Mouse (Mus musculus): ENCODE measurements around the gene Pfkfb2. TPM values are rescaled to one million over a fixed set of nuclear protein-coding genes. Genes with fewer than 3 reads are reported as not detected.
"Not testable (repeated sequence)": the region's sequence is repeated elsewhere in the genome, so short reads cannot be mapped to it uniquely, and the experiment has no call there.

The Pfkfb2 gene
- total RNA-seq, 2 experiments from 2014 or later: 10.0 to 10.7 TPM

DNA sequence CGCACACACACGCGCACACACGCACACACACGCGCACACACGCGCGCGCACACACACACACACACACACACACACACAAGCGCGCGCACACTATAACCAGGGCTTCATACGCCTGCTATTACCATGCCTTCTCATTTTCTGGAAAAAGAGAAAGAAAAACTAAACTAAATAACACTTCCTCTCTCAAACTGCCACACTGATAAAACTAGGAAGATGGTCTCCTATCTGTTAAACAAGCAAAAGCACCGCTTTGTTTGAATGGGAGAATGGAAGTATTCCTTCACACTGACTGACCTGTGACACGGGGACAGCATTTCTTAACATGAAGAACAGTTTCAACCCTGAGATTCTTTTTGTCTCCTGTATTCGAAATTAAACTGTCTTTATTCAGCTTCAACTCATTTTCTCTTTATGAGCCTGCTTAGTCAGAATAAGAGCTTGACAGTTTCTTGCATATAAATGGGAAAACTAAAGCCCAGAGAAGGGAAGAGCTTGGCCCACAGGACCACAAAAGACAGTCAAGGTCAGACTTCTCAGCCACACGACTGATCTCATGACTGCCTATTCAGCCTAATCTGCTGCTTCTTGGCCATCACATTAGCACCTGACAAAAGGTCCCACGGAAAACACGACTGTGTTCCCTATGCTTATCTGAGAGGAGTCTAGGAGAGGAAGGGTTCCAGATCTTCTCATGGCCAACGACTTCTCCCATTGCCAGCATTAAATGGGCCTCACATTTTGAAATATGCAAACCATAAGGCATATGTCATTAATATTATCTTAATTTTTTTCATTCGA, 18.6 kb downstream of the Pfkfb2 start:
- DNase-seq: no peak
- intact Hi-C loops (cut with DNase I; ENCODE audit: low total_unique reads): no loop called here

DNA sequence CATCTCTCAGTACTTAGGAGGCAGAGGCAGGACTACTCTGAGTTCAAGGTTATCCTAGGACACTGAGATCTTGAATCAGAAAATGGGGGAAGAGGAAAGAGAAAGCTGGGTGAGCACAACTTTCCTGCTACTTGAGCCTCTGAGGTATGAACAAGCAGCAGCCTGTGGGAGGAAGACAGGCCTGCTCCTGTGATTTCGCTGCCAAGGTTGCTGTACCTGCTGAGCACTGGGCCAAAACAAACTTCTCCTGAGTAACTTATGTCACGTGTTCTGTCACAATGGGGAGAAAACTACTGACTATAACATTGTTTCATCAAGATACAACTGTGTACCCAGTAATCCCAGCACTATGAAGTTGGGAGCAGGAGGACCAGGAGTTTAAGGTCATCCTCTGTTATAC, 25.4 kb downstream of the Pfkfb2 start:
- no peak for DNase-seq
- intact Hi-C loops (cut with DNase I; ENCODE audit: low total_unique reads): no loop called here

DNA sequence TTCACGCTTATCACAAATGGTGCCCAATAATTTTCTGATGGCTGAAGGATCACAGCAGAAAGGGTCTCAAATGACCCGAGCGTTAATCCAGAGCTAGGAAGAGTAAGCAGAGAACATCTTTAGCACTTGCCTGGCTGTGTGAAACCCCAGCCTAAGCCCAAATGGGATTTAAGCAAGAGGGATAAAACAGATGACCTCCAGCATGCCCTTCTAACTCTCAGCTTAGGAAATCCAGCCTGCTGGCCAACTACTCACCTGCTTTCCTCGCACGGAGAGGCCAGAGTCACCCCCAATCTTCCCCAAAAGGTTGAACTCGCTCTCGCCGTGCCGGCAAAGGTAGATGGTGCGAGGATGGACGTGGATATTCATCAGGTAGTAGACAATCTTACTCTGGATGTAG, 27.1 kb downstream of the Pfkfb2 start:
- intact Hi-C loops (cut with DNase I; ENCODE audit: low total_unique reads): no loop called here

DNA sequence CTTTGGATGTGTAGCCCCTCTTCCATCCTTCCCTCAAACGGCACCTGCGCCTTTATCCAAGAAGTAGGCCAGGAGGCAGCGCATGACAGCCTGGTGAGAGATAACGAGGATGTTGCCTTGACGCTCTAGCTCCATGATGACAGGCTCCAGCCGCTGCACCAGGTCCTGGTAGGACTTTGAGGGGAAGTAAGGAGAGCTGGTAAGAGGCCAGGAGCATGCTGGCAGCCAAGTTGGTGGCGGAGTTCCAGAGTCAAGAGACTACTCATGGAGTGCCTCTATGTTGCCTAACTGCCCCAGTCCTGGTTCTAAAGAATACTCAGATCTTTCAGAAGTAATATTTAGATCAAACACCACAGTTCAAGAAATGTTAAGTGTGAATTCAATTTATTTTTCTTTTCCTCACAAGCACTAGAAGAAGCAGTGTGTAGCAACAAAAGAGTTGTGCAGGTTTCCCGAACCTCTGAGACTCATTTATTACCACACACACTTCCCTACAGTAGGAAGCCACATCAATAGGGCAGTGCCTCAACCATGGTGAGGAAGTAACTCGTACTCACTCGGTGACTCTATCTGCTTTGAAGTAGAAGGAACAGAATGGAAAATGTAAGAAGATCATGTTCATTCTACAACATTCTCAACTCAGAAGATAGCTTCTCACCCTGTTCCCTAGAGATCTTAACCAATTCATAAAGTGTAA, 29.0 kb downstream of the Pfkfb2 start:
- intact Hi-C loops (cut with DNase I; ENCODE audit: low total_unique reads): loop anchor here (10.0 kb wide), 1 partner anchor 85 kb away; no protein-coding TSS in a partner anchor
- no peak for DNase-seq

More for the DNA sequence above, 27.1 kb downstream of the Pfkfb2 start:
- DNase-seq: no peak

DNA sequence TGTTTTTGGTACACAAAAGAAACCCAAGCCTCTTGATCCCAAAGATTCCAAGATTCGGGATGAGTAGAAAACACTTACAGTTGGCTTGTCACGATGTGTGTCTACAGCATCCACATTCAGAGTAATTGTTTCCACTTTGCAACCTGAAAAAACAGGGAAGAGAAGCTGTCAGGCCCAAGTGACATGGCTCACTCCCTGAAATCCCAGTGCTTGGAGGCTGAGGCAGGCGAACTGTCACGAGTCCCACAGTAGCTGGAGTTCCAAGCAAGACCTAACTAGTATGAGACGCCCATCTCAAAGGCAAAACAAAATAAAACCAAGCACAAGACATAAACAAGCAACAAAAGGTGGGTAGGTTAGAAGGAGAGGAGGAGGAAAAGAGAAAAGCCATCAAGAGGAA, 30.5 kb downstream of the Pfkfb2 start:
- intact Hi-C loops (cut with DNase I; ENCODE audit: low total_unique reads): loop anchor here (10.0 kb wide), 1 partner anchor 86 kb away; no protein-coding TSS in a partner anchor
- DNase-seq: no peak

DNA sequence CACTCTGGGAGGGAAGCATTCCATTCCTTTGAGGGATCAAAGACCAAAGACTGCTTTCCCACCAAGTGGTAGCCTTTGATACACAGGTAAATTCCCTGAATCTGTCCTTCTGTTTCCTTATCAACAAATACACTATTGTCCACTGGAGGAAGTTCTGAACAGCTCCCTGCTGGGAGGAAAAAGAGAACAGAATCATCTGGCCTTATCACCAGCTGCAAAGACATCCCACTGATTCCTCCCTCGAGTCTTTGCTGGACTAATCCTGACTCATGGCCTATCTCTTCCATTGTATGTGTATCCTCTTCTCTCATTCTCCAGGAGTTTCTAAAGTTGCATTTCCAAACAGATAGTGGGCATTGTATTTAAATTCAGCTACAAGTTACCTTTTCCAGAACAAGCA, 45.1 kb downstream of the Pfkfb2 start:
- DNase-seq: no peak
- intact Hi-C loops (cut with DNase I; ENCODE audit: low total_unique reads): no loop called here

DNA sequence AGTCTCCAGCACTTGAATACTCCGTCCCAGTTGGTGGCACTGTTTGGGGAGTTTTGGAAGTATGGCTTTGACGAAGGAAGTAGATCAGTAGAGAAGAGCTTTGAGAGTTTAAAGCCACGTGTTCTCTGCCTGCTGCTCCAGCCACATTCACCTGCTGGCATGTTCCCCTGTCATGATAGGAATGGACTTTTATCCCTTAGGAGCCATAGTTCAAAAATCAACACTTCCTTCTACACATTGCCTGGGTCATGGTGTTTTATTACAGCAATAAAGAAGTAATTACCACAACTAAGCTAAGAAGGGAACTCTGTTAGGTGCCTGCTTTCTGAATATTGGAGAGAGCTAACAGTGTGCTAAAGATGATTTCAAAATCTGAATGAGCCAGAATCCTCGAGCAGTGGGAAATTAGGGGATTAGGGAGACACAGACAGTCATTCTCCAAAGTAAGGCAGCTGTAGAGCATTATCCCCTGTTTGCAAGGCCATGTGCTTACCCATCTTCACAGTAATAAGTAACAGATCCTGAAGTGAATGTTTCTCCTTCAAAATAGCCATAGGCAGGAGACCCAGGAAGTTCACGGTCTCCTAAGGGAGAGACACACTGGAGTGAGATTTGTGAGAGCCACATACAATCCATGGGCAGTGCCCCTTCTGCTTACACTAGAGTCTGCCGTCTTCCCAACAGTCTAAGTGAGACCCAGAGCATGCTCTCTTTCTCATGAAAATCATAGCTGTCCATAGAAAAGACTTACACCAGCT, 47.2 kb downstream of the Pfkfb2 start:
- intact Hi-C loops (cut with DNase I; ENCODE audit: low total_unique reads): no loop called here
- DNase-seq: no peak

DNA sequence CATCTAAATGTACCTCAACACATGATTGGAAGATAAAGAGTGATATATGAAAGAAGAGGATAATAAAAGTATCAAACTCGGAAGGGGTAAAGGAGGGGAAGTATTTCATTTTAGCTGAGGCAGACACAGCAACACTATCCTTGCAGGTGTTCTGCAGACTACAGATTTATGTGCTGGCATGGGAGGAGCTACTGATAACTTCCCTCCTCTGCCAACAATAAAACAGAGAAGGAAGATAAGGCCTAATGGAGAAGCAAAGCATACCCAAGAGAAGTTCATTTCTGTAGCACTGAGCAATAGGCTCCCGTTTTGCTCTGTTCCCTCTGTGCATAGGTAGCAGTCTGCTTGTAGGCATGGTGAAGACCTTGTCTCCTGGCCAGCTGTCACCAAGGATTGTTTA, 48.0 kb downstream of the Pfkfb2 start:
- no peak for DNase-seq
- intact Hi-C loops (cut with DNase I; ENCODE audit: low total_unique reads): no loop called here

DNA sequence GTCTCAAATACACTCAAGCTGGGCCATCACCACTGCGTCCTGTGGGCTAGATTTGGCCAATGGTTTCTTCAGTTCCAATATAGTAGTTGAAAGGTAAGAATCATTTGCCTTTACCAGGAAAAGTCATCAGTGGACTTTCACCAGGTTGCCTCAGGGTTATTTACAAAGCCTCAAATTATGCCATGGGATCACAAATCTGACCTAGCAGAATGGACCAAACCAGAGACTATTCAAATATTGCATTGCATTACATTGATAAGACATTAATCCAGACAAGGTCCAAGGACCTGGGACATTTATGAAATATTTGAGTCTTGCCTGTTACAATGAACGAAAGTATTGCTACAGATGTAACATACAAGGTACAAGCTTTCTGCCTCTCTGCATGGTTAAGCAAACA, 50.5 kb downstream of the Pfkfb2 start:
- no peak for DNase-seq
- intact Hi-C loops (cut with DNase I; ENCODE audit: low total_unique reads): no loop called here

DNA sequence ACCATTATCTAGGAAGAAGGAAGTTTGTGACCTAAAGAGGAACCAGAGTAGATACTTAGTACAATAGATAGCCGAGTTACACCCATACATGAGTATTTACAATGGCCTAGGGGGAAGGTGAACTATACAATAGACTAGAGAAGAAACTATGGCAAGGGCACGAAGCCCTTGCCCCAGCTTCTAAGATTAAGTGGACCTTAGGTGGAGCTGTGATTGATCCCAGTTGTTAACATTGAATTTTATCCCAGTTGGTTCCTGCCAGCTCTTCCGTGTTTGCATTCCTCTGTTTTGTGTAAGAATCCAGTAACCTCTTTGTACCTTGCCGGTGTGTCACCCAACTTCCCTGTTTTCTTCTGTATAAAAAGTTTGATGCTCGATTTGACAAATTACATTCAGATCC, 65.5 kb downstream of the Pfkfb2 start:
- intact Hi-C loops (cut with DNase I; ENCODE audit: low total_unique reads); DNase-seq: not testable (repeated sequence)

DNA sequence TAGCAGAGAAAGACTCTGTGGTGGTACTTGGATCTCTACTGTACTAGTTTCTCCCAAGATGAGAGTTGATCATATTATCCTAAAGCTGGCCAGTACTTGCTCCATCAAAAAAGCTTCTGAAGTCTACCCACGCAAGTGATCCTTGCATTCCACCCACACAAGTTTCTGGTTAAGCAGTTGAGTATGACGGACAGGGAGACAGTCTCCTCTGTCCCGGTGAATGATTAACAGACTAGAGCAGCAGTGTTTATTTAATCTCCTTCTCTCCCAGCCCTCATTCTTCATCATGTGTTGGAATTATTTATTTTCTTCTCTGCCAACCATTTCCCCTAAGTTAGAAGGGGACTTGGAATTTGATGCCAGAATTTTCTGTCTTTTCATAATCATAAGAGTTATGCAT, 67.6 kb downstream of the Pfkfb2 start, which contains the start of gene C4bp:
Gene C4bp (minus strand): TSS at position 179 of the 400 bp plus-strand sequence.
- DNase-seq: no peak
- intact Hi-C loops (cut with DNase I; ENCODE audit: low total_unique reads): no loop called here

DNA sequence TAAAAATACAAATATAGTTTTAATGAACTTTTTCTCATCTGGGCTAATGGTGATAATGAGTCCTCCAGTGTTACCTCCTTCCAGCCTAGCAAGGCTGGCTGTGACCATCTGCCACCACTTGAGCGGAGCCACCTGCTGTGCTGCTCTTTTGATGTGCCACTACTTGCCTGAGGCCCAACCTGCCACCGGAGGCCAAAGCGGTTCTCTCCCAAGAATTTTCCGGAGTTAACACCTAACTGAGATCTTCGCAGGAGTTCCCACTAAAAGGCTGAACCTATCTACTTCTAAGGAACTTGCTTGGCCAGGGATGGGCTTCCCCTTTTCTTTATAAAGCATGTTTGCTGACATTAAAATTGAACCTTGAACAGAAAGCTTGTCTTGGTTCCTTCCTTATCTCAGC, 69.4 kb downstream of the Pfkfb2 start:
- intact Hi-C loops (cut with DNase I; ENCODE audit: low total_unique reads); DNase-seq: not testable (repeated sequence)

DNA sequence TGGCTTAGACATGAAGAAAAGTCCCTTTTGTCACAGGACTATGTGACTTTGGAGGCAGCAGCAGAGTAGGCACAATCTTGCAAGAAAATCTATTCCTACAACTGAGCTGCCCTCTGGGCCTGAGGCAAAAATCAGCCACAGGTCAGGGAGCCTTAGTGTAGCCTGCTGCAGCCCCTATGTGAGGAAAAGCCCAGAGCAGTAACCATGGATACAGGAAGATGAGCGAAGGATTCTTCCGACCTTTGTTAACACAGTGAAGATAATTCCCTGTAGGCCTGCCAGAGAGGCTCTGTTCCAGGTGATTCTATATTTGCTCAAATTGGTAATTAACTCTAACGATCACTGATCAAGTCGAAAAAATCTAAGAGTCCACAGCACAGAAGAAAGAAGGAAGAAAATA, 85.0 kb downstream of the Pfkfb2 start:
- no peak for DNase-seq
- intact Hi-C loops (cut with DNase I; ENCODE audit: low total_unique reads): loop anchor here (5.0 kb wide), 1 partner anchor 67 kb away; no protein-coding TSS in a partner anchor

DNA sequence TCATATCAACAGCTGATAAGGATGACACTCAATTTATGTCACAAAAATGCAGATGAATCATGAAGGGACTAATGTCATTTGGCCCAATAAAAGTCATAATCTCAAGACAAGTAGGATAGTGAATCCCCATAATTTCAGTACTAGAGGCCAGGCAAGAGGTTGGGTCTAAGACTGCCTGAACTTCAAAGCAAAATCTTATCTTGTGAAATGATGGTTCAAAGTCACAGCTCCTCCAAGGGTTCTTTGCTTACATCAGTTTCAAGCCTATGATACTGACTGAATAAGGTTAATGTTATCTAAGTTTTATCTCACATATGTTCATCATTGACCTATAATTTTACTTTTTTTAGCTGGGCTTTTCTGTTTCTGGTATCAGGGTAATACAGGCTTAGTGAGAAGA, 88.1 kb downstream of the Pfkfb2 start:
- intact Hi-C loops (cut with DNase I; ENCODE audit: low total_unique reads): loop anchor here (5.0 kb wide), 1 partner anchor 64 kb away; no protein-coding TSS in a partner anchor
- DNase-seq: no peak

Other genes with a start within 250 kb of the Pfkfb2 start
- not detected for gene Zp3r, start 99.6 kb downstream of the Pfkfb2 start, total RNA-seq (2021)
- gene C4bp, start 67.6 kb downstream of the Pfkfb2 start, total RNA-seq (2021): not detected
- gene Gm29427, start 13.5 kb downstream of the Pfkfb2 start, total RNA-seq (2021): under 1 TPM in 1 of 2 experiments, not detected in 1; 0.16 TPM
- gene Yod1, start 11.9 kb downstream of the Pfkfb2 start, total RNA-seq (2021): 1 to 10 TPM; 3.3 to 3.7 TPM
- gene AA986860, start 2.7 kb upstream of the Pfkfb2 start, total RNA-seq (2021): under 1 TPM; 0.44 to 0.49 TPM
- gene Fcamr, start 71.6 kb upstream of the Pfkfb2 start, total RNA-seq (2021): not detected
- gene Pigr, start 97.4 kb upstream of the Pfkfb2 start, total RNA-seq (2021): not detected
- gene Fcmr, start 136.4 kb upstream of the Pfkfb2 start, total RNA-seq (2021): not detected
- not detected for gene Il24, start 158.2 kb upstream of the Pfkfb2 start, total RNA-seq (2021)
- not detected for gene Il20, start 182.2 kb upstream of the Pfkfb2 start, total RNA-seq (2021)
- not detected for gene Il19, start 210.9 kb upstream of the Pfkfb2 start, total RNA-seq (2021)